Mouse (Mus musculus) hindbrain, postnatal 0 days (tissue): Measurements from ENCODE around the gene Asf1b. TPM values are rescaled to one million over a fixed set of nuclear protein-coding genes. Genes with fewer than 3 reads are reported as not detected.

Experiments used
- ATAC-seq: fragments of 200-750 bp; cut with Nextera tagmentation; 2 replicates; pipeline ENCODE4 v1.8.0; 2017; ENCODE audit warnings: mild to moderate bottlenecking, moderate TSS enrichment, moderate library complexity
- DNase-seq: peaks from one replicate; pipeline ENCODE4 v3.0.0-alpha.2; 2015; ENCODE audit warnings: low spot score
- H3K27ac ChIP-seq: fragments of 300-500 bp; sonication (generic); 2 replicates; pipeline ENCODE4 v1.5.1; 2014; ENCODE audit warnings: mild to moderate bottlenecking
- H3K27me3 ChIP-seq: fragments of 300-500 bp; sonication (generic); 2 replicates; pipeline ENCODE4 v1.6.1; 2014; ENCODE audit warnings: low read length, mixed read lengths; ENCODE audit not compliant: insufficient read depth
- H3K36me3 ChIP-seq: fragments of 300-500 bp; sonication (generic); 2 replicates; pipeline ENCODE4 v1.6.1; 2014; ENCODE audit warnings: low read length, mixed read lengths; ENCODE audit not compliant: insufficient read depth
- H3K4me1 ChIP-seq: fragments of 300-500 bp; sonication (generic); 2 replicates; pipeline ENCODE4 v1.6.1; 2014; ENCODE audit warnings: antibody characterized with exemption, low read length, mixed read lengths; ENCODE audit not compliant: insufficient read depth
- H3K4me2 ChIP-seq: fragments of 300-500 bp; sonication (generic); 2 replicates; pipeline ENCODE4 v1.6.1; 2014; ENCODE audit warnings: low read depth, mild to moderate bottlenecking, low read length, moderate library complexity, mixed read lengths
- H3K4me3 ChIP-seq: fragments of 300-500 bp; sonication (generic); 2 replicates; pipeline ENCODE4 v1.5.1; 2014; ENCODE audit warnings: low read length
- H3K9ac ChIP-seq: fragments of 300-500 bp; sonication (generic); replicated peaks from 2 replicates; pipeline ENCODE4 v1.6.1; 2014; ENCODE audit warnings: mild to moderate bottlenecking, low read length, moderate library complexity, mixed read lengths
- H3K9me3 ChIP-seq: fragments of 300-500 bp; sonication (generic); 2 replicates; pipeline ENCODE4 v1.6.1; 2016; ENCODE audit warnings: low read length, mixed read lengths
- CTCF ChIP-seq: IDR thresholded peaks from 2 replicates; pipeline ENCODE4 v1.5.1; 2016; ENCODE audit warnings: antibody characterized with exemption, control low read depth, low read depth
- WGBS: fragments of 180-500 bp; shearing (Covaris S2); extraction: QIAGEN DNeasy Blood & Tissue Kit; methylation state at CpG from one replicate; pipeline ENCODE4 v1.1.7; 2014; 5-methylcytosine and 5-hydroxymethylcytosine counted together
- polyA plus RNA-seq: library from polyadenylated mRNA; unstranded; fragments of >200 nt; fragmentation: Nextera tagmentation; extraction: Ambion mirVana; gene quantifications from 2 replicates; pipeline ENCODE4 v1.2.1, GENCODE M21; 2015
- total RNA-seq: library from RNA; depleted of rRNA; stranded (reverse); fragments of >200 nt; gene quantifications from 2 replicates; pipeline ENCODE4 v1.2.3, GENCODE M21; 2014

The Asf1b gene
- total and polyA plus RNA-seq, 2 experiments from 2014 or later = 4.7 to 8.3 TPM

- WGBS = under 1% methylated on average over 84 of the region's 94 CpGs
- peak; percentile 99 for ATAC-seq
- no peaks in the 10 kb centered on the region for H3K36me3 ChIP-seq
- H3K4me1 ChIP-seq = peaks cover 21% of the 10 kb centered on the region
- peak within 1 kb of the TSS; percentile 93 for H3K4me2 ChIP-seq
- peak; percentile 99 for DNase-seq
- H3K9ac ChIP-seq = peak within 1 kb of the TSS; percentile 95
- peak within 1 kb of the TSS; percentile 90 for H3K27ac ChIP-seq
- TF ChIP-seq CTCF = no peak
- H3K27me3 ChIP-seq = no peaks in the 10 kb centered on the region
- no peaks in the 10 kb centered on the region for H3K9me3 ChIP-seq
- peak within 1 kb of the TSS; percentile 92 for H3K4me3 ChIP-seq
These were observed 17.1 kb downstream of the Asf1b start, which contains the start of gene Prkaca for GRCm38 (mm10) chr8:83972150-83973120. Prkaca (plus strand) TSS chr8:83972993.

GRCm38 (mm10) chr8:83973161-83974031 lies 18.1 kb downstream of the Asf1b start:
- Histone ChIP-seq H3K4me3 (peak overlapping the region; percentile 92), H3K4me2 (peak overlapping the region; percentile 93), H3K4me1 (peaks cover 24% of the 10 kb centered on the region), H3K9ac (peak overlapping the region; percentile 95), H3K27ac (peak overlapping the region; percentile 90), H3K9me3 (no peaks in the 10 kb centered on the region), H3K36me3 (no peaks in the 10 kb centered on the region), H3K27me3 (no peaks in the 10 kb centered on the region)
- TF ChIP-seq CTCF = no peak
- 4% methylated on average over 32 of the region's 37 CpGs for WGBS
- ATAC-seq = peak; percentile 27
- peak; percentile 45 for DNase-seq

- 81% methylated on average over 4 of the region's 4 CpGs for WGBS
- Histone ChIP-seq H3K9ac (peak overlapping the region; percentile 95; the same call in 1 of the 2 replicates), H3K4me2 (peak overlapping the region; percentile 93), H3K27me3 (no peaks in the 10 kb centered on the region), H3K36me3 (no peaks in the 10 kb centered on the region), H3K4me3 (peak overlapping the region; percentile 92; the same call in 1 of the 2 replicates), H3K4me1 (peaks cover 24% of the 10 kb centered on the region), H3K9me3 (no peaks in the 10 kb centered on the region), H3K27ac (no peak overlapping the region)
- DNase-seq = no peak
- no peak for TF ChIP-seq CTCF
- no peak for ATAC-seq
These were observed 19.2 kb downstream of the Asf1b start for GRCm38 (mm10) chr8:83974521-83974920.

- H3K27ac ChIP-seq = no peak overlapping the region
- H3K4me1 ChIP-seq = peaks cover 24% of the 10 kb centered on the region
- H3K9me3 ChIP-seq = no peaks in the 10 kb centered on the region
These were observed 20.9 kb downstream of the Asf1b start for GRCm38 (mm10) chr8:83976101-83976630.

GRCm38 (mm10) chr8:83976779-83977350 lies 21.6 kb downstream of the Asf1b start:
- H3K9ac ChIP-seq = 0 out of 2 replicates have a peak overlapping the region, but pooled peaks have one; percentile 9
- ATAC-seq (no peak), DNase-seq (no peak)
- no peak overlapping the region for H3K27ac ChIP-seq
- H3K9me3 ChIP-seq = no peaks in the 10 kb centered on the region
- peaks cover 15% of the 10 kb centered on the region for H3K36me3 ChIP-seq
- peaks cover 20% of the 10 kb centered on the region for H3K4me1 ChIP-seq
- no peak overlapping the region for H3K4me3 ChIP-seq
- no peak overlapping the region for H3K4me2 ChIP-seq
- 69% methylated on average over 5 of the region's 5 CpGs for WGBS
- TF ChIP-seq CTCF = no peak; the same call in 1 of the 2 replicates
- H3K27me3 ChIP-seq = no peaks in the 10 kb centered on the region

More at GRCm38 (mm10) chr8:83976101-83976630, 20.9 kb downstream of the Asf1b start:
- 83% methylated on average over 4 of the region's 4 CpGs for WGBS
- Histone ChIP-seq H3K4me2 (no peak overlapping the region), H3K36me3 (peaks cover 8% of the 10 kb centered on the region), H3K9ac (no peak overlapping the region), H3K4me3 (no peak overlapping the region), H3K27me3 (no peaks in the 10 kb centered on the region)
- DNase-seq = no peak
- peak; percentile 38; the same call in 1 of the 2 replicates for TF ChIP-seq CTCF
- no peak for ATAC-seq

- no peaks in the 10 kb centered on the region for H3K27me3 ChIP-seq
- H3K9me3 ChIP-seq = no peaks in the 10 kb centered on the region
- H3K4me2 ChIP-seq = peak overlapping the region; percentile 10; the same call in 1 of the 2 replicates
- no peak for TF ChIP-seq CTCF
- peaks cover 19% of the 10 kb centered on the region for H3K4me1 ChIP-seq
- ATAC-seq (no peak), DNase-seq (no peak)
- H3K9ac ChIP-seq = 0 out of 2 replicates have a peak overlapping the region, but pooled peaks have one; percentile 9
- WGBS = 47% methylated on average over 6 of the region's 6 CpGs
- H3K4me3 ChIP-seq = no peak overlapping the region
- peaks cover 19% of the 10 kb centered on the region for H3K36me3 ChIP-seq
- no peak overlapping the region for H3K27ac ChIP-seq
These were observed 22.3 kb downstream of the Asf1b start for GRCm38 (mm10) chr8:83977646-83978045.
